Mouse (Mus musculus): ENCODE measurements at regions not wholly inside any gene's neighbourhood (a gene's known extent, or its start where the extent isn't known, plus 50 kb on each side); places are given as distances from the start of the nearest gene placed in this dataset.

DNA sequence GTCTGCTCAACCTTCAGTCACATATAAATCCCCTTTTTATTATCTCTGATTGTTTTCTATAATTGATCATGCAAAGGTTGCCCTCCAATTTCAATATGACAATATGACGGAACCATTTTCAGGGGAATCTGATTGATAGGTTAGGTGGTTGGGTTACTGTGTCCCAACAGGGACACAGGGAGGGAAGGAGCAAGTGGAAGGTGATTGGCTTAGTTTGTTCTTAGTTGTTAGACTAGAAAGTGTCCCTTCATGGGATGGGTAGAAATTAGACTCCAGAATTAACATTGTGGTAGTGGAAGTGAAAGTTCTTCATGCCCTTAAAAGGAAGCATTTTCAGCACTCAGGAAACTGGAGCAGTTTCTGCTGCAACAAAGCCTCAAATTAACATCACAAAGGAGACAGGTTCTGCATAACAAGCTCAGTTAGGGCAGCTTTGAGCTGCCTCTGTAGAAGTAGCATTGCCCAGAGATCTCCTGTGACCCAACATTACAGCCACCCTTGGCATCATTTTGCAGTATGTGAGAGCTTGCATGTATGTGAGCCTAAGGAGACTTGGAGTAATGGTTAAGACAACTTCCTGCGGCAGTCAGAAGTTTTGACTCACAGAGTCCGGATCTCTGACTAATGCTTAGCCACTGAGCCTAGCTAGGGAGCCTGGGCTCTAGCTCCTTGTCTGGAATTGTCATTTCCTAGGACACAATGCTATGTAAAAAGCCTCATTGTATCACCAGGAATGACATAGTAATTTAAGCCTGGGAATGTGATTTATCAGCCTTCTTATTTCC is 186.1 kb upstream of the Kcnj16 start:
- TF ChIP-seq POLR2A (IDR thresholded peaks at IDR 0.05; ENCODE audit: borderline replicate concordance, insufficient read depth, low read length) = no peak
- TF ChIP-seq CTCF (IDR thresholded peaks at IDR 0.05; ENCODE audit: borderline replicate concordance, insufficient read depth, low read depth, low read length) = no peak

Data from cerebellum, adult 2 months (tissue).